Mouse (Mus musculus) intestine, embryonic 16.5 days (tissue): ENCODE data around the gene Cmbl. TPM values are rescaled to one million over a fixed set of nuclear protein-coding genes. Genes with fewer than 3 reads are reported as not detected.
A peak's percentile ranks its signal among the peaks of the same experiment; 100 is the strongest.

Source experiments
- ATAC-seq: fragments of 200-750 bp; cut with Nextera tagmentation; 2 replicates; pipeline ENCODE4 v1.8.0; 2017; ENCODE audit warnings: moderate TSS enrichment, moderate library complexity
- H3K27ac ChIP-seq: fragments of 300-500 bp; sonication (generic); 2 replicates; pipeline ENCODE4 v1.5.1; 2014; ENCODE audit warnings: mild to moderate bottlenecking, low read length
- H3K27me3 ChIP-seq: fragments of 300-500 bp; sonication (generic); replicated peaks from 2 replicates; pipeline ENCODE4 v1.6.1; 2014; ENCODE audit warnings: low read length, control low read depth, mixed read lengths; ENCODE audit not compliant: control insufficient read depth, insufficient read depth
- H3K36me3 ChIP-seq: fragments of 300-500 bp; sonication (generic); 2 replicates; pipeline ENCODE4 v1.6.1; 2014; ENCODE audit warnings: low read length, control low read depth; ENCODE audit not compliant: control insufficient read depth, insufficient read depth
- H3K4me1 ChIP-seq: fragments of 300-500 bp; sonication (generic); 2 replicates; pipeline ENCODE4 v1.6.1; 2014; ENCODE audit warnings: low read length, control low read depth, mixed read lengths; ENCODE audit not compliant: control insufficient read depth, insufficient read depth
- H3K4me2 ChIP-seq: fragments of 300-500 bp; sonication (generic); 2 replicates; pipeline ENCODE4 v1.6.1; 2014; ENCODE audit warnings: low read depth, low read length, control low read depth
- H3K4me3 ChIP-seq: fragments of 300-500 bp; sonication (generic); 2 replicates; pipeline ENCODE4 v1.5.1; 2014; ENCODE audit warnings: mild to moderate bottlenecking, low read length
- H3K9ac ChIP-seq: fragments of 300-500 bp; sonication (generic); 2 replicates; pipeline ENCODE4 v1.6.1; 2014; ENCODE audit warnings: low read depth, low read length
- H3K9me3 ChIP-seq: fragments of 300-500 bp; sonication (generic); 2 replicates; pipeline ENCODE4 v1.6.1; 2016; ENCODE audit warnings: low read length, control low read depth; ENCODE audit not compliant: control insufficient read depth
- WGBS: fragments of 180-500 bp; shearing (Covaris S2); extraction: QIAGEN DNeasy Blood & Tissue Kit; methylation state at CpG from one replicate; pipeline ENCODE4 v1.1.7; 2014; 5-methylcytosine and 5-hydroxymethylcytosine counted together
- polyA plus RNA-seq: library from polyadenylated mRNA; unstranded; fragments of >200 nt; fragmentation: Nextera tagmentation; extraction: Ambion mirVana; gene quantifications from 2 replicates; pipeline ENCODE4 v1.2.1, GENCODE M21; 2015

The Cmbl gene
- polyA plus RNA-seq, 1 experiment from 2014 or later, result 60.9 TPM

DNA sequence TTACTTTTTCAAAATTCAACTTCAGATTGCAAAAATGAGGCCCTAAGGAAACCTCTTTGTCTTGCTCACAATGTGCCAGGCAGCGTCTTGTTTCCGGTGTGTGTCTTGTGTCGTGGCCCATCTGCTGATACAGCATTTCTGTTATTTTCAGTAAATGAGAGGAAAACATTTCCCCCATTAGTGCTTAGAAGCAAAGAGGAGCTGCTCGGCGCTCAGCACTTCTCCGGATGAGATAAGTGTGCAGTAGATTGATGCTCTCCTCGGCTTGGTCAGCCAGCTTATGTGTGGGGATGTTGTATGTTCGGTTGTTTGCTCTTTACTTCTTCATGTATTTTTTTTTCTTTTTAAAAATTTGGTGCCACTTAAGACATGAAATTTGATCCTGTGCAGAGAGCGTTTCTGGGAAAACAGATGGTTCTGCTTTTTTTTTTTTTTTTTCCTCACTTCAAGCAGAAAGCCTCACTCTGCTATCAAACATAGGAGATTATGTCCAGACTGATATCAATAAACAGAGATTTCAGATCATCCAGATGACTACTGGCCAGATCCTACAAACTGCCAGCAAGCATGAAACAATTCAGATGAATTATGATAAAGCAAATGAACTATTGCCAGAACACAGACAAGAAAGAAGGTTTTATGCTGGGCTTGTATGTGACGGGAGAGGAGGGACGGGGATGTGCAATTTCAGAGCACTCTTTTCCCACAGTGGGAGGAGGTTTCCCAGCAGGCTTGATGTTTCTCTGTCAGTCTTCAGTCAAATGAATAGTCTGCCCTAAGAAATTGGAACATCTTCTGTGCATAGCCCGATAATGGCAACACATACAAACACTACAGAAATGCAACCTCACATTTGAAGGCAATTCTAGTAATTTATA lies 62.3 kb downstream of the Cmbl start:
- Histone ChIP-seq H3K36me3 (no peaks in the 10 kb centered on the region), H3K4me1 (peaks cover 5% of the 10 kb centered on the region; the same call in 1 of the 2 replicates), H3K27ac (peak overlapping the region; percentile 63), H3K4me3 (no peak overlapping the region), H3K27me3 (no peaks in the 10 kb centered on the region), H3K9ac (0 out of 2 replicates have a peak overlapping the region, but pooled peaks have one; percentile 6), H3K9me3 (peaks cover 2% of the 10 kb centered on the region; the same call in 1 of the 2 replicates), H3K4me2 (no peak overlapping the region)
- 41% methylated on average over 12 of the region's 12 CpGs for WGBS
- 0 out of 2 replicates have a peak, but pooled peaks have one; percentile 52 for ATAC-seq

- 72% methylated on average over 10 of the region's 10 CpGs for WGBS
Observed at GRCm38 (mm10) chr15:31628180-31628579, 63.0 kb downstream of the Cmbl start.

GRCm38 (mm10) chr15:31629556-31629955 lies 64.4 kb downstream of the Cmbl start:
- Histone ChIP-seq H3K4me3 (no peak overlapping the region), H3K9me3 (no peaks in the 10 kb centered on the region), H3K27ac (no peak overlapping the region), H3K4me2 (no peak overlapping the region), H3K36me3 (no peaks in the 10 kb centered on the region), H3K27me3 (no peaks in the 10 kb centered on the region), H3K4me1 (peaks cover 7% of the 10 kb centered on the region; the same call in 1 of the 2 replicates), H3K9ac (no peak overlapping the region)
- no peak for ATAC-seq
- 90% methylated on average over 3 of the region's 3 CpGs for WGBS

More at GRCm38 (mm10) chr15:31628180-31628579, 63.0 kb downstream of the Cmbl start:
- Histone ChIP-seq H3K27me3 (no peaks in the 10 kb centered on the region), H3K9me3 (peaks cover 2% of the 10 kb centered on the region; the same call in 1 of the 2 replicates), H3K4me2 (no peak overlapping the region), H3K36me3 (no peaks in the 10 kb centered on the region), H3K4me3 (no peak overlapping the region), H3K4me1 (peaks cover 7% of the 10 kb centered on the region; the same call in 1 of the 2 replicates), H3K27ac (no peak overlapping the region), H3K9ac (no peak overlapping the region)
- ATAC-seq, result no peak

GRCm38 (mm10) chr15:31631396-31631858 lies 66.2 kb downstream of the Cmbl start:
- peaks cover 7% of the 10 kb centered on the region; the same call in 1 of the 2 replicates for H3K4me1 ChIP-seq
- ATAC-seq, result no peak
- 80% methylated on average over 12 of the region's 12 CpGs for WGBS
- H3K36me3 ChIP-seq, result no peaks in the 10 kb centered on the region
- no peak overlapping the region for H3K27ac ChIP-seq
- H3K4me3 ChIP-seq, result no peak overlapping the region
- no peak overlapping the region for H3K4me2 ChIP-seq
- H3K27me3 ChIP-seq, result no peaks in the 10 kb centered on the region
- no peak overlapping the region for H3K9ac ChIP-seq
- H3K9me3 ChIP-seq, result no peaks in the 10 kb centered on the region

DNA sequence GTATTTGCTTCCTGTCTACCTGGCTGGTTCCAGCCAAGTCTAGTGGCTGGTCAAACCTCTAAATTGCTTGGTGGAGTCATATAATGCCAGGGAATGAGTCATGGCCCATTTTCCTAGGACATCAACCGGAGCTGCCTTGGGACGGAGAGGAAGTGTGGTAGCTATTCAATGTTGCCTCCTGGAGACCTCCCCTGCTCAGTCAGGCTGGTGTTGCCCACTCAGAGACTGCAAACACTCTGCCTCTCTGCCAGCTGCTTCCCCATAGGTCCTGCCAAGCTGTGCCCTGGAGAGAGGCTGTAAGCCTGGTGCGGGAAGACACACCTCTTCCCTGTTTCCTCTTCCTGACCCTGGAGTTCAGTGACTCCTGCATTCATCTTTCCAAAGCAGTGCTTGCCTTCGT lies 67.3 kb downstream of the Cmbl start:
- Histone ChIP-seq H3K4me2 (no peak overlapping the region), H3K27ac (no peak overlapping the region), H3K36me3 (no peaks in the 10 kb centered on the region), H3K9me3 (no peaks in the 10 kb centered on the region), H3K9ac (no peak overlapping the region), H3K4me1 (peaks cover 7% of the 10 kb centered on the region; the same call in 1 of the 2 replicates), H3K27me3 (no peaks in the 10 kb centered on the region), H3K4me3 (no peak overlapping the region)
- ATAC-seq, result no peak
- WGBS, result 71% methylated on average over 4 of the region's 4 CpGs

GRCm38 (mm10) chr15:31634582-31634981 lies 69.4 kb downstream of the Cmbl start:
- WGBS, result 72% methylated on average over 6 of the region's 6 CpGs
- 0 out of 2 replicates have a peak, but pooled peaks cover 3% of the 10 kb centered on the region for H3K4me1 ChIP-seq
- H3K9ac ChIP-seq, result no peak overlapping the region
- H3K9me3 ChIP-seq, result no peaks in the 10 kb centered on the region
- H3K36me3 ChIP-seq, result no peaks in the 10 kb centered on the region
- H3K4me3 ChIP-seq, result no peak overlapping the region
- no peak overlapping the region for H3K4me2 ChIP-seq
- H3K27me3 ChIP-seq, result no peaks in the 10 kb centered on the region
- H3K27ac ChIP-seq, result no peak overlapping the region
- ATAC-seq, result no peak

DNA sequence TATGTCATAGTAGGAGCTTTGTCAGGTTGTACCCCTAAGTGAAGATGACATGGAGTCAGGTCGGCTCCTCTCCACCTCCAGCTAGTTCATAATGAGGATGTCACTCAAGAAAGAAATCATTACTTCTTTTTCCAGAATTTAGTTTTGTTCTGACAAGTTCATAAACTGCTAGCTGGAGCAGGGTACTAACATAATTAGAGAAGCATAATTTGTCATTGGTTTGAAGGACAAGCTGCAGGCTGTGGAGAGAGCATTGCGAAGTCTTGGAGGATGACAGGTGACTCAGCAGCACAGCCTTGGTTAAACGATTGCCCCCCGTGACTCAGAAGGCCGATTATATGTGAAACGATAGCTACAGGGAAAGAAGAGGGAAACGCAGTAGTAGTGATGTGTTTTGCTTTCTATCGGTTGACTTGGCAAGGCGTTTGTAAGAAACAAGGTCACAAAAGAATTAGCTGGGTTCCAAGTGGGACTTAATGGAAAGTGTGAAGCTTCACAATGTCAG lies 71.0 kb downstream of the Cmbl start:
- ATAC-seq, result no peak
- Histone ChIP-seq H3K4me2 (no peak overlapping the region), H3K4me3 (no peak overlapping the region), H3K27ac (no peak overlapping the region), H3K36me3 (no peaks in the 10 kb centered on the region), H3K27me3 (no peaks in the 10 kb centered on the region), H3K9ac (no peak overlapping the region), H3K9me3 (no peaks in the 10 kb centered on the region), H3K4me1 (0 out of 2 replicates have a peak, but pooled peaks cover 3% of the 10 kb centered on the region)
- WGBS, result 84% methylated on average over 9 of the region's 9 CpGs

Other genes starting within 250 kb of the Cmbl start
- gene Ankrd33b, start 197.7 kb upstream of the Cmbl start, polyA plus RNA-seq, result 0.07 and 0.76 TPM in 2 replicates
- 1.7 and 1.9 TPM in 2 replicates for gene Ropn1l, start 111.7 kb upstream of the Cmbl start, polyA plus RNA-seq
- gene March6, start 34.3 kb upstream of the Cmbl start, polyA plus RNA-seq, result 21.7 and 24.6 TPM in 2 replicates
- 415 and 467 TPM in 2 replicates for gene Cct5, start 36.4 kb downstream of the Cmbl start, polyA plus RNA-seq
- 15.7 and 15.8 TPM in 2 replicates for gene Fam173b, start 36.5 kb downstream of the Cmbl start, polyA plus RNA-seq